Mouse (Mus musculus): ENCODE results near the gene H2al1o.
"Not testable (repeated sequence)": the region's sequence is repeated elsewhere in the genome, so short reads cannot be mapped to it uniquely, and the experiment has no call there.

Gene H2al1o

DNA sequence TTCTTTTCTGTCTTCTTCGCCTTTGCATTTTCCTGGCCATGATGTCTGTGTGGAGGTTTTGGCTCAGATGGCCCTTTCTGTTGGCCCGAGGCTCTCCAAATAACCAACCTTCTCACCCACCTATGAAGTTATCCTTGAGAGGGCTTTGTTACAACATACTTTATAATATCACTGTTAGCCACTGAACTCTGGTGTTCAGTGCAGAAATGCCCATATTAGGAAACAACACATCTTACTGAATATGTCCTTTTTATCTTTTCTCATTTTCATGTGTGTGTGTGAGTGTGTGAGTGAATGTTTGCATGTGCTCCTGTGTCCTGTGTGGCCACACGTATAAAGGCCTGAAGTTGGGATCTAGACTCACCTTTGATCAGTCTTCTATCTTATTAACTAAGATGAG lies at the start of gene H2al1o:
Gene H2al1o (minus strand): TSS at position 101 of the 400 bp plus-strand sequence.
- not testable (repeated sequence) for DNase-seq

DNA sequence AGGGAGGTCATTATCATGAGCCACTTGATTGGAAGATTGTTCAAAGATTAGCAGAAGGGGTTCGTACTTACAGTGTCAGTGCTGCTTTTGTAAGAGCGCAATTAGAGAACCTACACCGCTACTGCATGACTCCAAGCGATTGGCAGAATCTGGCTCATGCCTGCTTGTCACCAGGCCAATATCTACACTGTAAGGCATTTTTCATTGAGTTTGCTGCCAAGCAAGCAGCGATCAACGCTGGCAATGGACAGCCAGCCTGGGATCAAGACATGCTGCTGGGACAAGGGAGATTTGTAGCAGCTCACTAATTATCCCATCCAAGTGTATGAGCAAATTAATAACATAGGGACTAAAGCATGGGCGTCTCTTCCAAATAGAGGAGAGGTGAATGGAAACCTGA lies 25.8 kb upstream of the H2al1o start:
- not testable (repeated sequence) for DNase-seq

- DNase-seq: no peak
Observed at GRCm38 (mm10) chrX:9536881-9537280, 35.3 kb downstream of the H2al1o start.
